Mouse (Mus musculus): Measurements from ENCODE around the gene Rpl22l1.
A peak's percentile ranks its signal among the peaks of the same experiment; 100 is the strongest.
"Not testable (repeated sequence)": the region's sequence is repeated elsewhere in the genome, so short reads cannot be mapped to it uniquely, and the experiment has no call there.

The Rpl22l1 gene

GRCm38 (mm10) chr3:28805301-28806097, at the start of gene Rpl22l1:
Rpl22l1 (plus strand) TSS chr3:28805436.
- DNase-seq: peak; percentile 98 to 99

GRCm38 (mm10) chr3:28755477-28755876, 49.8 kb upstream of the Rpl22l1 start:
- DNase-seq: no peak

- no peak for DNase-seq
Observed at GRCm38 (mm10) chr3:28761225-28761789, 43.9 kb upstream of the Rpl22l1 start.

GRCm38 (mm10) chr3:28766935-28767334, 38.3 kb upstream of the Rpl22l1 start:
- DNase-seq: no peak

GRCm38 (mm10) chr3:28768222-28768621, 37.0 kb upstream of the Rpl22l1 start:
- DNase-seq: no peak

GRCm38 (mm10) chr3:28772919-28773318, 32.3 kb upstream of the Rpl22l1 start:
- DNase-seq: not testable (repeated sequence)

- DNase-seq: no peak
Observed at GRCm38 (mm10) chr3:28775361-28775760, 29.9 kb upstream of the Rpl22l1 start.

- DNase-seq: no peak
Observed at GRCm38 (mm10) chr3:28775958-28776357, 29.3 kb upstream of the Rpl22l1 start.

- DNase-seq: no peak
Observed at GRCm38 (mm10) chr3:28776491-28776890, 28.7 kb upstream of the Rpl22l1 start.

GRCm38 (mm10) chr3:28780511-28780910, 24.7 kb upstream of the Rpl22l1 start:
- peak; percentile 27 to 52 for DNase-seq

- peak; percentile 90 to 94 for DNase-seq
Observed at GRCm38 (mm10) chr3:28780994-28781393, 24.2 kb upstream of the Rpl22l1 start, which contains the start of gene Eif5a2. Eif5a2 (plus strand) TSS chr3:28781276.

- DNase-seq: no peak
Observed at GRCm38 (mm10) chr3:28781422-28781821, 23.8 kb upstream of the Rpl22l1 start.

GRCm38 (mm10) chr3:28781848-28782247, 23.4 kb upstream of the Rpl22l1 start:
- no peak for DNase-seq

- no peak for DNase-seq
Observed at GRCm38 (mm10) chr3:28784176-28784575, 21.1 kb upstream of the Rpl22l1 start.

GRCm38 (mm10) chr3:28794835-28795234, 10.4 kb upstream of the Rpl22l1 start:
- DNase-seq: no peak

- no peak for DNase-seq
Observed at GRCm38 (mm10) chr3:28808039-28808643, 2.9 kb downstream of the Rpl22l1 start.

- DNase-seq: no peak
Observed at GRCm38 (mm10) chr3:28811441-28811840, 6.2 kb downstream of the Rpl22l1 start.

- DNase-seq: peak in 1 of 2 experiments; percentile 26
Observed at GRCm38 (mm10) chr3:28814361-28814760, 9.1 kb downstream of the Rpl22l1 start.

- no peak for DNase-seq
Observed at GRCm38 (mm10) chr3:28816010-28816540, 10.8 kb downstream of the Rpl22l1 start.

- no peak for DNase-seq
Observed at GRCm38 (mm10) chr3:28826272-28826671, 21.0 kb downstream of the Rpl22l1 start.

GRCm38 (mm10) chr3:28827605-28828004, 22.4 kb downstream of the Rpl22l1 start:
- DNase-seq: no peak

GRCm38 (mm10) chr3:28829454-28829853, 24.2 kb downstream of the Rpl22l1 start:
- DNase-seq: no peak

- no peak for DNase-seq
Observed at GRCm38 (mm10) chr3:28836796-28837371, 31.6 kb downstream of the Rpl22l1 start.

All from kidney, adult 8-10 months (tissue).